Mouse (Mus musculus) liver, embryonic 14.5 days (tissue): ENCODE results near the gene Ston1. TPM values are rescaled to one million over a fixed set of nuclear protein-coding genes. Genes with fewer than 3 reads are reported as not detected.

ENCODE experiments used
- ATAC-seq: fragments of 200-750 bp; cut with Nextera tagmentation; 2 replicates; pipeline ENCODE4 v1.8.0; 2017; ENCODE audit warnings: moderate number of reproducible peaks, mild to moderate bottlenecking, moderate library complexity; ENCODE audit not compliant: insufficient read depth
- DNase-seq, 3 experiments: peaks; one replicate each; pipeline ENCODE4 v3.0.0-alpha.2; 2012 to 2013; ENCODE audit warnings: low read depth in 3 of 3, low spot score in 3 of 3
- H3K27ac ChIP-seq: fragments of 300-500 bp; sonication (generic); 2 replicates; pipeline ENCODE4 v1.5.1; 2014; ENCODE audit warnings: moderate library complexity, mild to moderate bottlenecking, control low read depth, inconsistent platforms
- H3K27me3 ChIP-seq: fragments of 300-500 bp; sonication (generic); 2 replicates; pipeline ENCODE4 v1.6.1; 2014; ENCODE audit warnings: mild to moderate bottlenecking, low read length, moderate library complexity; ENCODE audit not compliant: control insufficient read depth, insufficient read depth
- H3K36me3 ChIP-seq: fragments of 300-500 bp; sonication (generic); replicated peaks from 2 replicates; pipeline ENCODE4 v1.6.1; 2014; ENCODE audit warnings: low read depth; ENCODE audit not compliant: control insufficient read depth, insufficient read depth
- H3K4me1 ChIP-seq, 2 experiments: fragments of 200-500 bp in 1 of 2; fragments of 300-500 bp in 1 of 2; sonication (generic) in 1 of 2; replicated peaks; 2 replicates each; pipeline ENCODE4 v1.6.1; 2012 to 2014; ENCODE audit warnings: antibody characterized with exemption in 1 of 2, inconsistent platforms in 1 of 2, low read length in 1 of 2; ENCODE audit not compliant: control insufficient read depth in 2 of 2, insufficient read depth in 2 of 2
- H3K4me2 ChIP-seq: fragments of 300-500 bp; sonication (generic); 2 replicates; pipeline ENCODE4 v1.6.1; 2014; ENCODE audit warnings: low read depth, mild to moderate bottlenecking, control low read depth, moderate library complexity
- H3K4me3 ChIP-seq, 2 experiments: fragments of 200-500 bp in 1 of 2; fragments of 300-500 bp in 1 of 2; sonication (generic) in 1 of 2; 2 replicates each; pipeline ENCODE4 v1.5.1; 2012 to 2014; ENCODE audit warnings: low read depth in 2 of 2, low read length in 2 of 2, mild to moderate bottlenecking in 2 of 2, control low read depth in 1 of 2, inconsistent platforms in 1 of 2, moderate library complexity in 1 of 2; ENCODE audit not compliant: insufficient read depth in 1 of 2
- H3K9ac ChIP-seq: fragments of 300-500 bp; sonication (generic); replicated peaks from 2 replicates; pipeline ENCODE4 v1.6.1; 2014; ENCODE audit warnings: mild to moderate bottlenecking, control low read depth, moderate library complexity
- H3K9me3 ChIP-seq: fragments of 300-500 bp; sonication (generic); 2 replicates; pipeline ENCODE4 v1.6.1; 2016; ENCODE audit warnings: low read length, mixed read lengths; ENCODE audit not compliant: control insufficient read depth
- CTCF ChIP-seq: IDR thresholded peaks from 2 replicates; pipeline ENCODE4 v1.5.1; 2016; ENCODE audit warnings: antibody characterized with exemption, low read depth, control low read depth
- EP300 ChIP-seq: IDR thresholded peaks from 2 replicates; pipeline ENCODE4 v1.6.1; 2016; ENCODE audit warnings: antibody characterized with exemption, low read depth
- WGBS: fragments of 180-500 bp; shearing (Covaris S2); extraction: QIAGEN DNeasy Blood & Tissue Kit; methylation state at CpG from one replicate; pipeline ENCODE4 v1.1.7; 2014; ENCODE audit not compliant: insufficient replicate concordance; 5-methylcytosine and 5-hydroxymethylcytosine counted together
- polyA plus RNA-seq, 2 experiments: library from polyadenylated mRNA; depleted of rRNA in 1 of 2; stranded (reverse) in 1 of 2; unstranded in 1 of 2; fragments of >200 nt; fragmentation: Nextera tagmentation in 1 of 2; extraction: Ambion mirVana in 1 of 2; gene quantifications; 2 replicates each; pipeline versions ENCODE4 v1.2.1 to v1.2.3; 2012 to 2014

Ston1 gene
- polyA plus RNA-seq, 2 experiments, result 1.2 to 1.9 TPM

GRCm38 (mm10) chr17:88703112-88703511 is 105.6 kb downstream of the Ston1 start:
- Histone ChIP-seq H3K27ac (no peak overlapping the region), H3K4me3 (no peak overlapping the region), H3K27me3 (no peaks in the 10 kb centered on the region), H3K4me1 (no peaks in the 10 kb centered on the region), H3K36me3 (no peaks in the 10 kb centered on the region), H3K9ac (no peak overlapping the region), H3K4me2 (no peak overlapping the region), H3K9me3 (no peaks in the 10 kb centered on the region)
- no peak for DNase-seq
- no peak for TF ChIP-seq EP300
- no peak for TF ChIP-seq CTCF
- WGBS, result 34% methylated on average over 4 of the region's 4 CpGs
- no peak for ATAC-seq

DNA sequence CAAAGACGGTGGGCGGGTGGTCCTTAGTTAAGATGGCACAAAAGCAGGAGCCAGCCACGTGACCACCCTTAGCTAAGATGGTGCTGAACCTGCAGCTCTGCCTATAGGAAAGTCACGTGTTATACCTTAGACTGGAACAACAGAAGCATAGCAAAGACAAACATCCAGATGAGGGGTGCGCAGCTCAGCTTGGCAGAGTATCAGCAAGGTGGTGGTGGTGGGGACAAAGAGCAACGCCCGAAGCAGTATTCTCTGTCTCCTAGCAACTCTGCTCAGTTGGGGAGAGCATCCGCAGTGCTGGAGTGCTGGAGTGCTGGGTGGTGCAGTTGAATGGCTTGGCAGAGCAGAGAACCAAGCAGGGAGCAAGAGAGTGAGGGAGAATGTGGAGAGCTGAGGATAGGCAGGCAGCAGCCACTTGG is 108.8 kb downstream of the Ston1 start:
- 48% methylated on average over 8 of the region's 8 CpGs for WGBS
- no peak for ATAC-seq

More for the DNA sequence above, 108.8 kb downstream of the Ston1 start:
- Histone ChIP-seq H3K4me3 (no peak overlapping the region), H3K36me3 (no peaks in the 10 kb centered on the region), H3K4me2 (no peak overlapping the region), H3K9ac (no peak overlapping the region), H3K4me1 (no peaks in the 10 kb centered on the region), H3K9me3 (no peaks in the 10 kb centered on the region), H3K27ac (no peak overlapping the region), H3K27me3 (no peaks in the 10 kb centered on the region)
- TF ChIP-seq EP300 (no peak), CTCF (no peak)
- no peak for DNase-seq

Other genes starting within 250 kb of the Ston1 start
- 3.0 and 4.8 TPM in 2 replicates for gene Foxn2, start 157.0 kb upstream of the Ston1 start, polyA plus RNA-seq (2012; rRNA removed)
- gene Foxn2, start 157.0 kb upstream of the Ston1 start, polyA plus RNA-seq (2014; fragmentation: Nextera tagmentation; extraction: Ambion mirVana), result 8.8 TPM in 2 replicates
- gene Ppp1r21, start 67.6 kb upstream of the Ston1 start, polyA plus RNA-seq (2012; rRNA removed), result 9.4 and 11.2 TPM in 2 replicates
- gene Ppp1r21, start 67.6 kb upstream of the Ston1 start, polyA plus RNA-seq (2014; fragmentation: Nextera tagmentation; extraction: Ambion mirVana), result 8.8 and 9.1 TPM in 2 replicates
- not detected in 2 replicates for gene Gtf2a1l, start 71.0 kb downstream of the Ston1 start, polyA plus RNA-seq (2012; rRNA removed)
- gene Gtf2a1l, start 71.0 kb downstream of the Ston1 start, polyA plus RNA-seq (2014; fragmentation: Nextera tagmentation; extraction: Ambion mirVana), result not detected in 2 replicates
- gene Lhcgr, start 194.3 kb downstream of the Ston1 start, polyA plus RNA-seq (2012; rRNA removed), result 0.01 TPM in 1 of 2 replicates, not detected in the other
- gene Lhcgr, start 194.3 kb downstream of the Ston1 start, polyA plus RNA-seq (2014; fragmentation: Nextera tagmentation; extraction: Ambion mirVana), result not detected in 2 replicates